Mouse (Mus musculus): Measurements from ENCODE around the gene Kank1.

DNA sequence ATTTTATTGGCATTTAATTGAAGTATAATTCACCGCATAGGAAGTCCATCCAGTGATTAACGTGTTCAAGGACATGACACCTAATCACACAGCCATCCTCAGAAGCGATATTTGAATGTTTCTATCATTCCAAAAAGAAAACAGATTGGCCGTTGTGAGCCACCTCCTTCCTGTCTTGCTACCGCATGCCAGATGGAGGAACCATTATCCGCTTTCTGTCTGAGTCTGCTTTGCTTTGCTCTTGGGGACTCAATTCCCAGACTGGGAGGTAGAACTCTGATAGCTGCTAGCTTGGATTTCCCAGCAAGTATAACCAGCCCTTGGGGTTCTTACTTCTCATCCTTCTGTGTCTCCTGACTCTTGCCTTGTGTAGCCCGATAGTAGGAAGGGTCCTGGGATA lies 125.2 kb downstream of the Kank1 start:
- TF ChIP-seq CTCF (conservative IDR thresholded peaks at IDR 0.05; ENCODE audit: low read length) (no peak), POU5F1 (IDR thresholded peaks at IDR 0.05; ENCODE audit: borderline replicate concordance, low read length) (no peak)
